Mouse (Mus musculus) left cerebral cortex, postnatal 25 days (tissue): ENCODE measurements around the gene Tnni2. TPM values are rescaled to one million over a fixed set of nuclear protein-coding genes. Genes with fewer than 3 reads are reported as not detected.
"Not testable (repeated sequence)": the region's sequence is repeated elsewhere in the genome, so short reads cannot be mapped to it uniquely, and the experiment has no call there.

Experiments
- DNase-seq, 2 experiments: peaks; one replicate each; pipeline ENCODE4 v3.0.0; 2022; ENCODE audit warnings: low spot score in 2 of 2, mixed read lengths in 1 of 2
- intact Hi-C: fragments of 180-260 bp; cut with DNase I; formaldehyde crosslinking; loops from one replicate; pipeline ENCODE4 v1.15.1; 2025
- total RNA-seq, 2 experiments: library from RNA; stranded (reverse); gene quantifications; 2 replicates each; pipeline ENCODE4 v1.2.3; 2021

Gene Tnni2
- not detected for total RNA-seq

- intact Hi-C loops = loop anchor here (2.0 to 5.0 kb wide), 3 partner anchors 55 to 231 kb away; no protein-coding TSS in a partner anchor
- DNase-seq = no peak
Observed at GRCm38 (mm10) chr7:142441585-142441984, at the start of gene Tnni2. Gene Tnni2 (plus strand): TSS chr7:142441808.

DNA sequence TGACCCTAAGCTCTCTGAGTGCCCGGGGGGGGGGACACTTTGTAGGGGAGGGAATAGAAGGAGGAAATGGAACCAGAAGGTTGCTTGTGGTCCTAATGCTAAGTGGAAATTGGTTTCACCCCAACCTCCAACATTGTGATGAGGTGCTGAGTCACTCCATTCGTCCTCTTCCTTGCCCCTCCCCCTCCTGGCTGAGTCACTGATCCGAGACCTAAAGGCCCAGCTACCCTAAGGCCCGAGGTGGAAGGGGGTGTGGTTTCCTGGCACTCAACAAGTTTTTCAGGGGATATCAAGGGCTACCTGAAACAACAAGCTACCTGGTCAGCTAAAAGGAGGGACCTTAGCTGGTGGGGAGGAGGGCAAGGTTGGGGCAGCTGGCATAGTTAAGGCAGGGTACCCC lies 48.4 kb upstream of the Tnni2 start:
- intact Hi-C loops = no loop called here
- DNase-seq = no peak

GRCm38 (mm10) chr7:142394261-142395190 lies 47.1 kb upstream of the Tnni2 start:
- intact Hi-C loops = no loop called here
- no peak for DNase-seq

- DNase-seq = no peak
- intact Hi-C loops = no loop called here
Observed at GRCm38 (mm10) chr7:142395472-142395871, 46.1 kb upstream of the Tnni2 start.

GRCm38 (mm10) chr7:142396611-142397010 lies 45.0 kb upstream of the Tnni2 start:
- intact Hi-C loops = no loop called here
- DNase-seq = no peak

DNA sequence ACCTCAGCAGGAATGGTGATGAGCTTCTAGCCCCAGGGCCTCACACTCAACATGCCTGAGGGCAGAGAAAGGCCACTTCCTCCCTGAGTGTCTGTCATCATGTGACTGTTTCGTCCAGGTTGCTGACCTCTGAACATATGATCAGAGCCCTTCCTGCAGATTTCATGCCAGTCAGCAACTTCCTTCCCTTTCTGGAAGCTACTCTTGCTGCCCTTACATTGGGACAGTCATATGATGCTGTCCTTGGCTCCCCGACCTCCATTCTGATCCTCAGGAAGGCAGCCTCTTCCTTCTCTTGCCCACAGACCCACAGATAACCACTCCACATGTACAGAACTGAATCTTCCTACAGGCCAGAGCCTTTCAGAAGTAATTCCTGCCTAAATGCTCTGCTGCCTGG lies 43.6 kb upstream of the Tnni2 start:
- intact Hi-C loops = no loop called here
- no peak for DNase-seq

- intact Hi-C loops = no loop called here
Observed at GRCm38 (mm10) chr7:142399250-142399649, 42.4 kb upstream of the Tnni2 start.

GRCm38 (mm10) chr7:142400112-142400749 lies 41.4 kb upstream of the Tnni2 start:
- DNase-seq = peak; percentile 38 to 74
- intact Hi-C loops = no loop called here

More at GRCm38 (mm10) chr7:142399250-142399649, 42.4 kb upstream of the Tnni2 start:
- DNase-seq = no peak

DNA sequence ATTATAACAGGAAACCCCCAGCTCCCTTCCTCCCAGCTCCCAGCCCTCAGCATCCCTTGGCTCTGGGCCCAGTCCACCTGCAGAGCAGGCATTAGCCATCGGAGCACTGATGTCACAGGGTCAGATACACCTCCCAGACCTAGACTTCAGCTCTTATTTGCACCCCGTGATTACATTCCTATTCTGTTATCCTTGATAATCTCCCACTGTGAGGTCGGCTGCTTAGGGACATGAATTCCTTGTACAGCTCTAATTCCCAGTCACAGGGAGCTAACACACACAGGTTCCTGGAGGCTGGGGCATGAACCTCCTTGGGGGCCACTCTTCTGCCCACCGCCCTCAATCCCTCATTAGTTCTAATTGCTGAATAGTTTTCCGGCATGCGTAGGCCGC lies 40.9 kb upstream of the Tnni2 start:
- intact Hi-C loops = no loop called here
- DNase-seq = no peak

DNA sequence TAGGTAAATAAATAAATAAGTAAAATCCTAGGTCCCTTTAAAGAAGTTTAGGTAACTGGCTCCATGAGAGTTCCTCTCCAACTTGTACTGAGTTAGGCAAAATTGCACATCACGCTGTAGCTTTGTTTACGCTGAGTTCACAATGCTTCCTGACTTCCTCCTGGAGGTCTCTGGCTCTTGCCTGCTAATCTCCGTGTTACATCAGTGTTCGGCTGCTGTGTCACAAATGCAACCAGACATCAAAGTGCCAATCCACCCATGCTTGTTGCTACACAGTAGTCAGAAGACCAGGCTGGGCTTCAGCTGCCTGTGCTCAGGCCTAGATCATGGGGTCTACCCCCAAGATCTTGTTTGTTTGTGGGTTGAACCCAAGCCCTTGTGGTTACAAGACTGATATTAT lies 38.0 kb upstream of the Tnni2 start:
- intact Hi-C loops = no loop called here

GRCm38 (mm10) chr7:142405134-142405533 lies 36.5 kb upstream of the Tnni2 start:
- DNase-seq, intact Hi-C loops: not testable (repeated sequence)

More for the DNA sequence above, 38.0 kb upstream of the Tnni2 start:
- no peak for DNase-seq

DNA sequence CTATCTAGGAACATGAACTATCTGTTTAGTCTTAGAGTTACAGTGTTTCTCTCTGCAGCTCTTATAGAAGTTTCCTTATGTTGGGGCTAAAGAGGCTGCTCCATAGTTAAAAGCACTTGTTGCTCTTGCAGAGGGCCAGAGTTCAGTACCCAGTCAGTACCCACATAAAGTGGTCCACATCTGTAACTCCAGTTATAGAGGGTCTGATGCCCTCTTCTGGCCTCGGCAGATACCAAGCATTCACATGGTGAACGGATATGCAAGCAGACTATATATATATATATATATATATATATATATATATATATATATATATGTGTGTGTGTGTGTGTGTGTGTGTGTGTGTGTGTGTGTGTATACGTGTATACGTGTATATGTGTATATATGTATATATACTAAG lies 33.7 kb upstream of the Tnni2 start:
- intact Hi-C loops = no loop called here
- no peak for DNase-seq

- intact Hi-C loops = no loop called here
Observed at GRCm38 (mm10) chr7:142408686-142409085, 32.9 kb upstream of the Tnni2 start.

GRCm38 (mm10) chr7:142409603-142410002 lies 32.0 kb upstream of the Tnni2 start:
- DNase-seq = no peak
- intact Hi-C loops = no loop called here

More at GRCm38 (mm10) chr7:142408686-142409085, 32.9 kb upstream of the Tnni2 start:
- no peak for DNase-seq

GRCm38 (mm10) chr7:142413285-142413684 lies 28.3 kb upstream of the Tnni2 start:
- intact Hi-C loops = no loop called here
- DNase-seq = no peak

DNA sequence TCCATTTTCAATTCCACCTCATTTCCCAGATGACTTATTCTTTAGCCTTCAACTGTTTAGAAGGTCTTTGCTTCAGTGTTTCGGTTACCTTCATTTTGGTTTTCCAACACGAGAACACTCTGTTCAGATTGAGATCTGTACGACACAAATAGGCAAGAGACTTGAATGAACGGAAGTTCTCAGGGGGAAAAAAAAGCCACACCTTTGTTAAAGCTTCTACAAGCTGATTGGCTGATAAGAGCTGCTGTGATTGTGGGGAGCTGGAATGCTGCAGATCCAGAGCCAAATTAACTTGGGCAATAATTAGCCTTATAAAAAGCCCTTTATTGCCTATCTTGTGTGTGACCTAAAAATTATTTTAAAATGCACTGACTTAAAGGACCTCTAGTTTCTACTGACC lies 26.3 kb upstream of the Tnni2 start:
- no peak for DNase-seq
- intact Hi-C loops = no loop called here

GRCm38 (mm10) chr7:142416225-142416624 lies 25.4 kb upstream of the Tnni2 start:
- DNase-seq = no peak
- intact Hi-C loops = no loop called here

DNA sequence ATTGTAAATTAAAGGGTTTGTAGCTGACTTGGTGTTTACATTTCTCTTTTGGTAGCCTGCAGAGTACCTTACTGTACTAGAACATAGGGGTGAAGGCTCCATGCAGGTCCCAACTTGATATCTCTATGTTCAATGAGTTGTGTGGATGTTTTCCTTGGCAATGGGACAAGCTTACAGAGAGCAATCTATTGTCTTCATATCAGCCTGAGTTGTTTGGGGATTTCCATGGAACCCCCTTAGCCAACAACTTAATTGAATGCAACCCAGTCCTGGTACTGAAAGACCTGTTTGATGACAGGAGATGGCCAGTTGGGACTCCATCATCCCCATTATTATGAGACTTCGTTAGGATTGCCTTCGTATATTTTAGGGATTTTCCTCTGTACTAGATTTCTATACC lies 23.6 kb upstream of the Tnni2 start:
- intact Hi-C loops = no loop called here
- no peak for DNase-seq

- DNase-seq = no peak
- intact Hi-C loops = no loop called here
Observed at GRCm38 (mm10) chr7:142418679-142419078, 22.9 kb upstream of the Tnni2 start.

DNA sequence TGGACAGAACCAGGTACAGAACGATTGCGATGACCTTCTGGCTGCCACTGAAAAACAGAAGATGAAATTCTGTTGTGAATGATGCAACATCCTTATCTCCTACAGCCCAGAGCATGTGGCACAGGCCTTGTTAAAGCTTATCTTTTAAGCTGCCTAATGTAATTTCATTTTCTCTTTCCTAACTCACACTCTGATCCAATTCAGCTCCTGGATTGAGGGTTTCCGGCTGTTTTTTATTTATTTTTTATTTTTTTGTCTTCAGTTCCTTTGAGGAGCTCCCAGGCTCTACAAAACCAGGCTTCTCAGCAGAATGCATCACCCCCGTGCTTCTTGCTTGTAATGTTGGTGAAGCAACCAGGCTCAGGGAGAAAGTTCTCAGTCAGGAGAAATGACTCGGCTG lies 21.7 kb upstream of the Tnni2 start:
- no peak for DNase-seq
- intact Hi-C loops = no loop called here

- DNase-seq = no peak
- intact Hi-C loops = no loop called here
Observed at GRCm38 (mm10) chr7:142421826-142422225, 19.8 kb upstream of the Tnni2 start.
